Mouse (Mus musculus) liver, postnatal 0 days (tissue): ENCODE results near the gene Gm20388. TPM values are rescaled to one million over a fixed set of nuclear protein-coding genes. Genes with fewer than 3 reads are reported as not detected.

Experiments used
- ATAC-seq: fragments of 200-750 bp; cut with Nextera tagmentation; 2 replicates; pipeline ENCODE4 v1.8.0; 2017; ENCODE audit warnings: mild to moderate bottlenecking, moderate library complexity
- DNase-seq: peaks from one replicate; pipeline ENCODE4 v3.0.0-alpha.2; 2016
- H3K27ac ChIP-seq: fragments of 300-500 bp; sonication (generic); 2 replicates; pipeline ENCODE4 v1.5.1; 2014; ENCODE audit warnings: antibody characterized with exemption, moderate library complexity, mild to moderate bottlenecking, low read depth
- H3K27me3 ChIP-seq: fragments of 300-500 bp; sonication (generic); 2 replicates; pipeline ENCODE4 v1.6.1; 2014; ENCODE audit warnings: low read length, control low read depth, mixed read lengths; ENCODE audit not compliant: insufficient read depth
- H3K36me3 ChIP-seq: fragments of 300-500 bp; sonication (generic); replicated peaks from 2 replicates; pipeline ENCODE4 v1.6.1; 2014; ENCODE audit warnings: mild to moderate bottlenecking, control low read depth, low read length, moderate library complexity, mixed read lengths; ENCODE audit not compliant: insufficient read depth
- H3K4me1 ChIP-seq: fragments of 300-500 bp; sonication (generic); 2 replicates; pipeline ENCODE4 v1.6.1; 2014; ENCODE audit warnings: antibody characterized with exemption, mild to moderate bottlenecking, control low read depth; ENCODE audit not compliant: insufficient read depth
- H3K4me2 ChIP-seq: fragments of 300-500 bp; sonication (generic); 2 replicates; pipeline ENCODE4 v1.6.1; 2014; ENCODE audit warnings: low read depth, mild to moderate bottlenecking, low read length, moderate library complexity, mixed read lengths
- H3K4me3 ChIP-seq: fragments of 300-500 bp; sonication (generic); 2 replicates; pipeline ENCODE4 v1.5.1; 2014; ENCODE audit warnings: low read depth, low read length
- H3K9ac ChIP-seq: fragments of 300-500 bp; sonication (generic); replicated peaks from 2 replicates; pipeline ENCODE4 v1.6.1; 2014; ENCODE audit warnings: mild to moderate bottlenecking, moderate library complexity
- H3K9me3 ChIP-seq: fragments of 300-500 bp; sonication (generic); 2 replicates; pipeline ENCODE4 v1.6.1; 2016; ENCODE audit warnings: mild to moderate bottlenecking, control low read depth, low read length, mixed read lengths
- CTCF ChIP-seq: sonication (generic); IDR thresholded peaks from 2 replicates; pipeline ENCODE4 v1.5.1; 2016; ENCODE audit warnings: antibody characterized with exemption, low read depth
- EP300 ChIP-seq: IDR thresholded peaks from 2 replicates; pipeline ENCODE4 v1.6.1; 2016; ENCODE audit warnings: antibody characterized with exemption, low read depth, mild to moderate bottlenecking
- WGBS: fragments of 180-500 bp; shearing (Covaris S2); extraction: QIAGEN DNeasy Blood & Tissue Kit; methylation state at CpG from one replicate; pipeline ENCODE4 v1.1.7; 2014; ENCODE audit not compliant: insufficient replicate concordance; 5-methylcytosine and 5-hydroxymethylcytosine counted together
- polyA plus RNA-seq: library from polyadenylated mRNA; unstranded; fragments of >200 nt; fragmentation: Nextera tagmentation; extraction: Ambion mirVana; gene quantifications from 2 replicates; pipeline ENCODE4 v1.2.1, GENCODE M21; 2015

The Gm20388 gene
- polyA plus RNA-seq, 1 experiment from 2014 or later = not detected

GRCm38 (mm10) chr8:122699005-122699492 is 2788.4 kb downstream of the Gm20388 start, which contains the start of gene Cbfa2t3:
TSS of gene Cbfa2t3 (minus strand) at chr8:122699109.
- WGBS = 11% methylated on average over 13 of the region's 13 CpGs
- ATAC-seq (peak; percentile 25), DNase-seq (peak; percentile 75)
- Histone ChIP-seq H3K36me3 (no peaks in the 10 kb centered on the region), H3K9ac (peak within 1 kb of the TSS; percentile 60), H3K4me1 (peaks cover 81% of the 10 kb centered on the region), H3K9me3 (no peaks in the 10 kb centered on the region), H3K27me3 (0 out of 2 replicates have a peak, but pooled peaks cover 7% of the 10 kb centered on the region), H3K27ac (peak within 1 kb of the TSS; percentile 77), H3K4me3 (peak within 1 kb of the TSS; percentile 49), H3K4me2 (peak within 1 kb of the TSS; percentile 83)
- no peak for TF ChIP-seq CTCF
- peak; percentile 73 for TF ChIP-seq EP300

DNA sequence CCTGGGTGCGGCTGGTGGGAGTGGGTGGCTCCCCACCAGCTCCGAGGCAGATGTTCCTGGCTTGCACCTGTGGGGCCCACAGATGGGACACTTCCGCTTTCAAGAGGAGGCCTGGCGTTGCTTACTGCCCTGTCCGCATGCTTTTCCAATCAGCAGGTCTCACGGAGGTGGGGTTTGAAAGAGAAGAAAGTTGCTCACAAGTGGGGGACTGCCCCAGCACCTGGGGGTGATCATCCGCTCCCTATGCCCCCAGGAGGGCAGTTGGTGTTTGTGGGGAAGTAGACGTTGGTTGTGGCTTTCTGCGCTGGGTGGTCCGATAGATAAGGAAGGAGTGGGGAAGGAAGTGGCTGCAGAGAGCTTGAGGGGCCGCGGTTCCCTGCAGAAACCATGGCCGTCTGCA is 2790.0 kb downstream of the Gm20388 start:
- WGBS = 21% methylated on average over 13 of the region's 13 CpGs
- Histone ChIP-seq H3K4me3 (peak overlapping the region; percentile 15; the same call in 1 of the 2 replicates), H3K9me3 (no peaks in the 10 kb centered on the region), H3K36me3 (no peaks in the 10 kb centered on the region), H3K4me2 (peak overlapping the region; percentile 56), H3K9ac (peak overlapping the region; percentile 7; the same call in 1 of the 2 replicates), H3K27me3 (0 out of 2 replicates have a peak, but pooled peaks cover 7% of the 10 kb centered on the region), H3K27ac (peak overlapping the region; percentile 77), H3K4me1 (peaks cover 70% of the 10 kb centered on the region)
- TF ChIP-seq EP300 = peak; percentile 96
- no peak for TF ChIP-seq CTCF
- ATAC-seq (peak; percentile 36), DNase-seq (peak; percentile 68)

GRCm38 (mm10) chr8:122701441-122702185 is 2791.0 kb downstream of the Gm20388 start:
- H3K4me1 ChIP-seq = peaks cover 60% of the 10 kb centered on the region
- DNase-seq = no peak
- 0 out of 2 replicates have a peak, but pooled peaks cover 10% of the 10 kb centered on the region for H3K27me3 ChIP-seq
- H3K9me3 ChIP-seq = no peaks in the 10 kb centered on the region
- peak overlapping the region; percentile 7; the same call in 1 of the 2 replicates for H3K9ac ChIP-seq
- H3K4me3 ChIP-seq = no peak overlapping the region
- TF ChIP-seq CTCF = no peak
- no peak for TF ChIP-seq EP300
- H3K27ac ChIP-seq = peak overlapping the region; percentile 77
- H3K4me2 ChIP-seq = peak overlapping the region; percentile 56
- 38% methylated on average over 12 of the region's 12 CpGs for WGBS
- no peaks in the 10 kb centered on the region for H3K36me3 ChIP-seq
- no peak for ATAC-seq

DNA sequence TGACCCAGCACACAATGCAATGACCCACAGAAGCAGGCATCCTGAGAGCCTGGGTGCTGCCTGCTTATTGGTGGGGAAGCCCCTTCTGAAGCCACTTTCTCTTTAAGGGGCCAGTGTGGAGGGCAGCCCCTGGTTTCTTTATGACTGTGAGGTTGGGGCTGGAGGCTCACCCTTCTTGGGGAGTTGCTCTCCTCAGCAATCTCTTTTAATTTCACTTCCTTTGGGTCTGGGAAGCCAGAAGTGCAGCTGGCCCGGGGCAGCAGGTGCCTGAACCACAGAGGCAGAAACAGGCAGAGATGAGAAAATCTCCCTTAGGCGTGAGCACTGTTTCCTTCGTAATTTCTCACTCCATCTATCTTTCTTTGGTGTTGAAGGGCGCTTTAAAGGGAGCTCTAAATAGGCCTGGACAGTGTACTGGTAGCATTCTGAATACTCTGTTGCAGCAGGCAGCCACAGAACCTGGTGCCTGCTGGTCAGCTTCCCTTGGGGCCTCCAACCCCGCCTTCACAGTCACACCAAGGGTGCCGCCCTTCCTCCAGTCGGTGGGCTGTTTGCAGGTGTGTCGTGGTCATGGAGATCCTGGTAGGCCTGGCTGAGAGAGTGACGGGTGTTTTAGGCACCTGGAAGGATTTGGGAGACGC is 2791.8 kb downstream of the Gm20388 start:
- Histone ChIP-seq H3K4me1 (peaks cover 52% of the 10 kb centered on the region), H3K4me3 (no peak overlapping the region), H3K4me2 (peak overlapping the region; percentile 56; the same call in 1 of the 2 replicates), H3K27me3 (0 out of 2 replicates have a peak, but pooled peaks cover 10% of the 10 kb centered on the region), H3K36me3 (no peaks in the 10 kb centered on the region), H3K27ac (peak overlapping the region; percentile 77), H3K9me3 (no peaks in the 10 kb centered on the region), H3K9ac (no peak overlapping the region)
- no peak for ATAC-seq
- whole genome bisulfite sequencing = 26% methylated on average over 10 of the region's 10 CpGs
- DNase-seq = no peak
- TF ChIP-seq EP300 = no peak
- TF ChIP-seq CTCF = no peak

DNA sequence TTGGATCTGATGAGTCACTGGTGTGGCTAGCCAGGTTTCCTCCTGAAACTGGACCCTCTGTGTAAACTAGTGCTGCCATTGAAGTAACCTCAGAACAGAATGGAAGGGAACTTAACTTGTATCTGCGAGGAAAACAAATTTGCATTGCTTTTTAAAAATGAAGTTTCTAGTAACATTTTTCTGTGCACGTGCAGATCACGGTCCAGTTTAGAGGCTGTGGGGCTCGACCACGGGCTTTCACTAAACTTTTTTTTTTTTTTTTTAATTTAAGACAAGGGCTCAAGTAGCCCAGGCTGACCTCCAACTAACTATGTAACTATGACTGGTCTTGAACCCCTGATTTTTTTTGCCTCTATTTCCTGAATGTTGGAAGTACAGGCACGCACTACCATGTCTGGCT is 2792.3 kb downstream of the Gm20388 start:
- no peaks in the 10 kb centered on the region for H3K9me3 ChIP-seq
- H3K4me3 ChIP-seq = no peak overlapping the region
- TF ChIP-seq CTCF (no peak), EP300 (no peak)
- 0 out of 2 replicates have a peak overlapping the region, but pooled peaks have one; percentile 77 for H3K27ac ChIP-seq
- H3K4me2 ChIP-seq = peak overlapping the region; percentile 14; the same call in 1 of the 2 replicates
- H3K36me3 ChIP-seq = no peaks in the 10 kb centered on the region
- peaks cover 47% of the 10 kb centered on the region for H3K4me1 ChIP-seq
- 0 out of 2 replicates have a peak, but pooled peaks cover 10% of the 10 kb centered on the region for H3K27me3 ChIP-seq
- DNase-seq (no peak), ATAC-seq (no peak)
- WGBS = 51% methylated on average over 6 of the region's 6 CpGs
- H3K9ac ChIP-seq = no peak overlapping the region

DNA sequence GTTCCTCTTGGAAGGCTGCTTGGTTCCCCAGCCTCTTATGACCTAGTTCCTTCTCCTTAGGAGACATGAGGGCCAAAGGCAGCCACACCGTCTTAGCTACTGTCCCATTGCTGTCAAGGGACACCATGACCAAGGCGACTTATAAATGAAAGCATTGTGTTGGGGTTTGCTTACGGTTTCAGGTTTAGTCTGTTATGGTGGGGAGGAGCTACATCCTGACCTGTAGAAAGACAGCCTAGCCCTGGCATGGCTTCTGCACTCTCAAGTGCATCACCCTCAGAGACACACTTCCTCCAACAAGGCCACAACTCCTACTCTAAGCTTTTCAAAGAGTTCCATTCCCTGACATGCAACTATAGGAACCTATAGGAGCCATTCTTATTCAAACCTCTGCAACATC is 2794.0 kb downstream of the Gm20388 start:
- H3K4me1 ChIP-seq = peaks cover 32% of the 10 kb centered on the region
- 86% methylated on average over 3 of the region's 3 CpGs for WGBS
- H3K27ac ChIP-seq = no peak overlapping the region

More for the DNA sequence above, 2794.0 kb downstream of the Gm20388 start:
- Histone ChIP-seq H3K4me2 (no peak overlapping the region), H3K9me3 (no peaks in the 10 kb centered on the region), H3K9ac (no peak overlapping the region), H3K27me3 (0 out of 2 replicates have a peak, but pooled peaks cover 9% of the 10 kb centered on the region), H3K4me3 (no peak overlapping the region), H3K36me3 (no peaks in the 10 kb centered on the region)
- DNase-seq (no peak), ATAC-seq (no peak)
- TF ChIP-seq EP300 (no peak), CTCF (no peak)
